Mouse (Mus musculus) heart, embryonic 10.5 days (tissue): ENCODE measurements around the gene Kifap3. TPM values are rescaled to one million over a fixed set of nuclear protein-coding genes. Genes with fewer than 3 reads are reported as not detected.

ENCODE experiments used
- DNase-seq: peaks from one replicate; pipeline ENCODE4 v3.0.0-alpha.2; 2017; ENCODE audit warnings: low spot score
- H3K27ac ChIP-seq: fragments of 300-500 bp; sonication (generic); 2 replicates; pipeline ENCODE4 v1.5.1; 2016; ENCODE audit warnings: mild to moderate bottlenecking
- H3K27me3 ChIP-seq: fragments of 300-500 bp; sonication (generic); 2 replicates; pipeline ENCODE4 v1.6.1; 2016; ENCODE audit warnings: mild to moderate bottlenecking; ENCODE audit not compliant: poor library complexity, insufficient read depth, severe bottlenecking
- H3K36me3 ChIP-seq: fragments of 300-500 bp; sonication (generic); 2 replicates; pipeline ENCODE4 v1.6.1; 2016; ENCODE audit warnings: mild to moderate bottlenecking, moderate library complexity
- H3K4me1 ChIP-seq: fragments of 300-500 bp; sonication (generic); 2 replicates; pipeline ENCODE4 v1.6.1; 2016; ENCODE audit warnings: mild to moderate bottlenecking
- H3K4me3 ChIP-seq: fragments of 300-500 bp; sonication (generic); 2 replicates; pipeline ENCODE4 v1.5.1; 2016; ENCODE audit warnings: mild to moderate bottlenecking, moderate library complexity
- H3K9me3 ChIP-seq: fragments of 300-500 bp; sonication (generic); 2 replicates; pipeline ENCODE4 v1.6.1; 2016; ENCODE audit warnings: mild to moderate bottlenecking, moderate library complexity
- WGBS: fragments of 180-500 bp; shearing (Covaris S2); methylation state at CpG from one replicate; pipeline ENCODE4 v1.1.7; 2016; 5-methylcytosine and 5-hydroxymethylcytosine counted together
- polyA plus RNA-seq: library from polyadenylated mRNA; unstranded; fragments of >200 nt; fragmentation: Nextera tagmentation; extraction: Ambion mirVana; gene quantifications from 2 replicates; pipeline ENCODE4 v1.2.1, GENCODE M21; 2016

Kifap3 gene
- polyA plus RNA-seq, 1 experiment from 2014 or later: 20.3 TPM

GRCm38 (mm10) chr1:163840555-163840954 is 61.2 kb downstream of the Kifap3 start:
- 85% methylated on average over 8 of the region's 8 CpGs for WGBS
- no peak for DNase-seq

GRCm38 (mm10) chr1:163842238-163842637 is 62.9 kb downstream of the Kifap3 start:
- Histone ChIP-seq H3K9me3 (no peaks in the 10 kb centered on the region), H3K4me1 (no peaks in the 10 kb centered on the region), H3K36me3 (no peaks in the 10 kb centered on the region), H3K4me3 (no peak overlapping the region), H3K27me3 (no peaks in the 10 kb centered on the region), H3K27ac (no peak overlapping the region)
- 58% methylated on average over 2 of the region's 2 CpGs for WGBS
- DNase-seq: no peak

More at GRCm38 (mm10) chr1:163840555-163840954, 61.2 kb downstream of the Kifap3 start:
- Histone ChIP-seq H3K27me3 (no peaks in the 10 kb centered on the region), H3K4me3 (no peak overlapping the region), H3K27ac (no peak overlapping the region), H3K9me3 (no peaks in the 10 kb centered on the region), H3K4me1 (no peaks in the 10 kb centered on the region), H3K36me3 (no peaks in the 10 kb centered on the region)

GRCm38 (mm10) chr1:163843899-163844298 is 64.5 kb downstream of the Kifap3 start:
- no peak overlapping the region for H3K27ac ChIP-seq

GRCm38 (mm10) chr1:163852884-163853560 is 73.6 kb downstream of the Kifap3 start:
- H3K36me3 ChIP-seq: peaks cover 16% of the 10 kb centered on the region
- H3K27me3 ChIP-seq: no peaks in the 10 kb centered on the region
- H3K9me3 ChIP-seq: no peaks in the 10 kb centered on the region
- WGBS: 39% methylated on average over 5 of the region's 5 CpGs
- peaks cover 4% of the 10 kb centered on the region; the same call in 1 of the 2 replicates for H3K4me1 ChIP-seq
- H3K27ac ChIP-seq: no peak overlapping the region
- no peak for DNase-seq
- no peak overlapping the region for H3K4me3 ChIP-seq

More at GRCm38 (mm10) chr1:163843899-163844298, 64.5 kb downstream of the Kifap3 start:
- Histone ChIP-seq H3K27me3 (no peaks in the 10 kb centered on the region), H3K9me3 (no peaks in the 10 kb centered on the region), H3K4me3 (no peak overlapping the region), H3K36me3 (0 out of 2 replicates have a peak, but pooled peaks cover 2% of the 10 kb centered on the region), H3K4me1 (no peaks in the 10 kb centered on the region)
- DNase-seq: no peak

GRCm38 (mm10) chr1:163858420-163858819 is 79.0 kb downstream of the Kifap3 start:
- no peaks in the 10 kb centered on the region for H3K27me3 ChIP-seq
- H3K36me3 ChIP-seq: peaks cover 12% of the 10 kb centered on the region
- DNase-seq: no peak
- no peak overlapping the region for H3K4me3 ChIP-seq
- no peak overlapping the region for H3K27ac ChIP-seq
- WGBS: 72% methylated on average over 2 of the region's 2 CpGs
- H3K9me3 ChIP-seq: no peaks in the 10 kb centered on the region
- H3K4me1 ChIP-seq: no peaks in the 10 kb centered on the region

- H3K36me3 ChIP-seq: peaks cover 25% of the 10 kb centered on the region
Measured at GRCm38 (mm10) chr1:163861538-163861937, 82.2 kb downstream of the Kifap3 start.

GRCm38 (mm10) chr1:163873158-163873557 is 93.8 kb downstream of the Kifap3 start:
- peaks cover 19% of the 10 kb centered on the region for H3K4me1 ChIP-seq
- no peaks in the 10 kb centered on the region for H3K27me3 ChIP-seq
- no peak overlapping the region for H3K4me3 ChIP-seq
- DNase-seq: no peak
- no peaks in the 10 kb centered on the region for H3K36me3 ChIP-seq
- no peaks in the 10 kb centered on the region for H3K9me3 ChIP-seq
- 56% methylated on average over 3 of the region's 3 CpGs for WGBS
- no peak overlapping the region for H3K27ac ChIP-seq

More at GRCm38 (mm10) chr1:163861538-163861937, 82.2 kb downstream of the Kifap3 start:
- no peak overlapping the region for H3K27ac ChIP-seq
- H3K4me1 ChIP-seq: no peaks in the 10 kb centered on the region
- H3K27me3 ChIP-seq: no peaks in the 10 kb centered on the region
- H3K4me3 ChIP-seq: no peak overlapping the region
- no peak for DNase-seq
- H3K9me3 ChIP-seq: no peaks in the 10 kb centered on the region

GRCm38 (mm10) chr1:163889629-163890028 is 110.2 kb downstream of the Kifap3 start:
- no peaks in the 10 kb centered on the region for H3K9me3 ChIP-seq
- H3K4me1 ChIP-seq: no peaks in the 10 kb centered on the region
- no peak overlapping the region for H3K4me3 ChIP-seq
- H3K36me3 ChIP-seq: no peaks in the 10 kb centered on the region
- H3K27ac ChIP-seq: no peak overlapping the region
- no peak for DNase-seq
- H3K27me3 ChIP-seq: no peaks in the 10 kb centered on the region

- H3K4me1 ChIP-seq: no peaks in the 10 kb centered on the region
- DNase-seq: no peak
- no peaks in the 10 kb centered on the region for H3K9me3 ChIP-seq
- no peak overlapping the region for H3K4me3 ChIP-seq
- WGBS: 89% methylated on average over 5 of the region's 5 CpGs
- H3K36me3 ChIP-seq: no peaks in the 10 kb centered on the region
- H3K27ac ChIP-seq: no peak overlapping the region
- H3K27me3 ChIP-seq: no peaks in the 10 kb centered on the region
Measured at GRCm38 (mm10) chr1:163893294-163893693, 113.9 kb downstream of the Kifap3 start.

GRCm38 (mm10) chr1:163893774-163894527 is 114.6 kb downstream of the Kifap3 start:
- H3K27me3 ChIP-seq: no peaks in the 10 kb centered on the region
- H3K36me3 ChIP-seq: no peaks in the 10 kb centered on the region
- DNase-seq: no peak
- no peaks in the 10 kb centered on the region for H3K9me3 ChIP-seq
- H3K27ac ChIP-seq: no peak overlapping the region
- H3K4me1 ChIP-seq: no peaks in the 10 kb centered on the region
- H3K4me3 ChIP-seq: no peak overlapping the region
- 80% methylated on average over 11 of the region's 11 CpGs for WGBS

- no peaks in the 10 kb centered on the region for H3K36me3 ChIP-seq
- H3K27ac ChIP-seq: no peak overlapping the region
- H3K4me3 ChIP-seq: no peak overlapping the region
- 65% methylated on average over 5 of the region's 5 CpGs for WGBS
- H3K9me3 ChIP-seq: no peaks in the 10 kb centered on the region
- no peaks in the 10 kb centered on the region for H3K27me3 ChIP-seq
- no peak for DNase-seq
- H3K4me1 ChIP-seq: no peaks in the 10 kb centered on the region
Measured at GRCm38 (mm10) chr1:163898291-163898764, 118.9 kb downstream of the Kifap3 start.

- Histone ChIP-seq H3K4me1 (no peaks in the 10 kb centered on the region), H3K27me3 (no peaks in the 10 kb centered on the region), H3K27ac (no peak overlapping the region), H3K36me3 (no peaks in the 10 kb centered on the region), H3K4me3 (no peak overlapping the region), H3K9me3 (no peaks in the 10 kb centered on the region)
- WGBS: 84% methylated on average over 2 of the region's 2 CpGs
- DNase-seq: no peak
Measured at GRCm38 (mm10) chr1:163899575-163899974, 120.2 kb downstream of the Kifap3 start.

GRCm38 (mm10) chr1:163900168-163900567 is 120.8 kb downstream of the Kifap3 start:
- 74% methylated on average over 2 of the region's 2 CpGs for WGBS
- Histone ChIP-seq H3K4me1 (no peaks in the 10 kb centered on the region), H3K36me3 (no peaks in the 10 kb centered on the region), H3K27me3 (no peaks in the 10 kb centered on the region), H3K9me3 (no peaks in the 10 kb centered on the region), H3K4me3 (no peak overlapping the region), H3K27ac (no peak overlapping the region)
- no peak for DNase-seq
